Mouse (Mus musculus): Measurements from ENCODE around the gene Lst1.

Lst1 gene

DNA sequence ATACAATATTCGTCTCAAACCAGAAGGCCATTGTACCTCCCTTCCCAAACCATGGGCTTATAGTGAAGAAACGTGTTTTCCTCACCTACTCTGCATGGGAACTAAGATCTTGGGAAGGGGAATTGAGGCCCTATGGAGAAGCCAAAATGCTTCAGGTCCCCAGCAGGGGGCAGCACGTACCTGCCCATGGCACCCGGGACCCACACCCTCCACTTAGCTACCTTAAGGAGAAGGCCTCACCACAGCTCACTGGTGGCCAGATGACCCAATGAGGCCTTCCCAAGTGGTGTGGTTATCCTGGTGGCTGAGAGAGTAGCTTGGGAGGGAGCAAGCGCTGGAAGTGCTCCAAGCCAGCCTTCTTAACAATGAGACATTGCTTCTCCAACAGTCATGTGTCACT is 9.7 kb downstream of the Lst1 start:
- no peak for DNase-seq

DNA sequence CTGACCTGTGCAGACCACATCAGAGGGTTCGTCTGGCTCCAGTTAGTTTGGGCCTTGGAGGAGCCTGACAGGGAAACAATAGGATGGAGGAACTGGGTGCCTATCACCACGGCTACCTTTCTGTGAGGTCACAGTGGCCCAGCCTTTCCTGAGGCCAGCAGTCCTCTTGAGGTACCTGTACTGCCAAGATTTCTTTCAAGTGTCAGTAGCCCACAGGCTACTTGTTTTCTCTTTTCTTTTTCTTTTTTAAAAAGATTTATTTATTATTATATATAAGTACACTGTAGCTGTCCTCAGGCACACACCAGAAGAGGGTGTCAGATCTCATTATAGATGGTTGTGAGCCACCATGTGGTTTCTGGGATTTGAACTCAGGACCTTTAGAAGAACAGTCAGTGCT is 12.3 kb downstream of the Lst1 start, which contains the start of gene Aif1:
Gene Aif1 (minus strand): TSS at position 101 of the 400 bp plus-strand sequence.
- DNase-seq, result no peak

DNA sequence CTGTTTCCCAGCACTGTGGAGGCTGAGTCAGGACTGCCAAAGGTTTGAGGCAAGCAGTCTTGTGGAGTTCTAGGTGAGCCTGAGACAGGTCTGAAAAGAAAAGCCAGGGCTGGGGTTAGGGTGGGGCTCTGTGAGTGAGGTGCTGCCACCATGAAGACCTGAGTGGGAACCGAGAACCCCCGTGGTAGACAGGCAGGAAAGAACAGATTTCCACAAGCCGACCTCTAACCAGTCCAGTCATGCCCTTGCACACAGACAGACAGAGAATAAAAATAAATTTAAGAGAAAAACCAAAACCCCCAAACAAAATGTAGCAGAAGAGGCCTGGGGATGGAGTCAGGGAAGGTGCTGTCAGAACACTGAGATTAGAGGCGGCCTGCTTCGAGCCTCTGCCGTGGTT is 12.9 kb downstream of the Lst1 start:
- DNase-seq, result no peak

DNA sequence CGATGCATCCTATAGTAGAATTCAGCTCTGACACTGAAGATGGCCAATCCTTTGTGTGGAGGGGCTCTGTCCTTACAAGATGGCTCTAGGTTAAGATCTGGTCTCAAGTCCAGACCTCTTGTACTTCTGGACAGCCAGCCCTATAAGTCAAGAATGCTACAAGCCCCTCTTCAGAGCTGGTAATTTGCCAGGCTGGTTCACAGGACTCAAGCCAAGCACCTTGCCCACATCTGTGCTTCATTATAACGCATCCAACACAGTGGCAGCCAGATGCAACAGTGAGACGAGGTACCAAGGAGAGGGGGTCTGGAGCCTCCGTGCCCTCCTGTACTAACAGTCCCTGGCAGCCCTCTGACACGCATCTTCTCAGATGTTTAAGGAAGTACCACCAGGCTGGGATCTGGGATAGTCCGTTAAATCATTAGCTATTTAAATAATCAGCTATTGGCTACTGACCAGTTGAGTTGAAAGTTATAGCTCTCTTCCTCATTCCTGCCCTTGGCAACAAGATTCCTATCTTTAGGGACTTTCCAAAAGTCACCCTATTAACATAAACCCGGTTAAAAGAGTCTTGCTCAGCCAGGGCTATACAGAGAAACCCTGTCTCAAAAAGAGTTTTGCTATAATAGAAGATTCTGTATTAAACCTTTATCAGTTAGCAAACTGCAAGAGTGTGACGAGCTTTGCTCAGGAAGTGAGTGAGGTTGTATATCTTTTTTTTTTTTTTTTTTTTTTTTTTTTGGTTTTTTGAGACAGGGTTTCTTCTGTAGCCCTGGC is 13.8 kb downstream of the Lst1 start:
- DNase-seq, result no peak

DNA sequence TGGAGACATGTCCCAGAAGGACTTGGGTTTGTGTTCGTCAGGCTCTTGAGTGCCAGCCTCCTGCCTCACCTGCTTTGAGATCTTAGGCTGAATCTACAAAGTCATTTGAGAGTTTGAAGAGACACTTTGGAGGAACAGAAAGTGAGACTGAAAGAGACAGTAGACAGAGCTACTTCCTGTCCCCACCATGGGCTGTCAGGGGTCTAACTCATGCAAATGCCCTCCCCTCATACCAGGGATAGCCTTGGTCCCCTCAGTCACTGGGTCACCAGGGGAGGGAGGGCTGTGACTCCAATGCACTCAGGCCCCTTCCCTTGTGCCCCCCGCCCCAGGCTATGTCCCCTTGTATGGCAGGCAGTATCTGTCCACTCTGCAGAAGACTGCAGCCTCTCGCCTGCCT is 14.9 kb downstream of the Lst1 start:
- DNase-seq, result no peak

DNA sequence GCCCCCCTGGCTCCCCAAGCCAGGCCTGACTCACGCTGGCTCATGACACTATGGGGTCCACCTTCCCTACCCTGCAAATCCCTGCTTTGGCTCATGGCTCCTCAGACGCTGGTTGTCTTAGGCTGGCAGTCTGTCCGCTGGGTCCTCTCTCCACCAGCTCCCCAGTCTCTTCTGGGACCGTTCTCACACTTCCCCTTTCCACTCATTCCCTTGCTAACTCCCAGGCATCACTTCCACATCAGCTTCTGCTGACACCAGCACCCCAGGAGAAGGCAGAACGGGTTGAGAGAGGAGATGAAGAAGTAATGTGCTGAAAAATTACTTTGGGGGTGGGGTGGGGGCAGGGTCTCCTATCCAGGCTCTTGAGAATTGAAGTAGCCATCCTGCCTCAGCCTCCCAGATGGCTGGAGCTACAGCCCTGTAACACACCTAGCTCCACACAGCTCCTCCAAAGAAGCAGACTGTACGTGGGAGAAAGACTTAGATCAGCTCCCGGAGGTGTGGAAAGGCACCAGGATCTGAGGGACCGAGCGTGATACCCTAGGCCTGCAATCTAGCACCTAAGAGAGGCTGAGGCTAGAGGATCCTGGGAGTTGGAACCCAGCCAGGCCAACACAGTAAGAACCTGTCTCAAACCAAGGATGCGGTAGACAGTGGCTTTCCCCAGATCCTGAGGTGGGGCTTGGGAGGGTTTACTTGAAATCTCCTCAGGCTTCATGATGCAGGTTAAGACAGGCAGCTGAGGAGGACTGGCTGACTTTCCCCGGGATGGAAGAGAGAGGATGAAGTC is 15.6 kb downstream of the Lst1 start:
- no peak for DNase-seq

DNA sequence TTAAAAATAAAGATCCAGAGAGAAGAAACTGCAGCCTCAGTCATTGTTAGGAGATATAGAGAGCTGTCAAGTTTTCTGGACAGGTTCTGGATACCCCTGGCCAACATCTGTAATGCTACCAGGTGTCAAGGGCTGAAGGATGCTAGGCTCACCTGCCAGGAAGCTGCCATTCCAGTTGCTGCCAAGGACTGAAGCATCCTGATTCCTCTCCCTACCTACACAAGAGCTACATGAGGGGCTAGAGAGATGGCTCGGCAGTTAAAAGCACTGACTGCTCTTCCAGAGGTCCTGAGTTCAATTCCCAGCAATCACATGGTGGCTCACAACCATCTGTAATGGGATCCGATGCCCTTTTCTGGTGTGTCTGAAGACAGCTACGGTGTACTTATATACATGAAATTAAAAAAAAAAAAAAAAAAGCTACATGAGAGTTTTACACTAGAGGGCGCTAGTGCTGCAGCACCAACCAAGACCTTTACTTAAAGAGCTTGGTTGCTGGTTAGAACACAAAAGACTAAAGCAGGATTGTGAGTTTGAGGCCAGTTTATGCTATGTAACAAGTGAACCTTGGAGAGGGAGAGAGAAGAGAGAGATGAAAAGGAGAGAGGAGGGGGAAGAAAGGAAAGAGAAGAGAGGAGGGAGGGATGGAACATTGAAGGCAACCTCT is 19.6 kb downstream of the Lst1 start:
- peak; percentile 71 for DNase-seq

DNA sequence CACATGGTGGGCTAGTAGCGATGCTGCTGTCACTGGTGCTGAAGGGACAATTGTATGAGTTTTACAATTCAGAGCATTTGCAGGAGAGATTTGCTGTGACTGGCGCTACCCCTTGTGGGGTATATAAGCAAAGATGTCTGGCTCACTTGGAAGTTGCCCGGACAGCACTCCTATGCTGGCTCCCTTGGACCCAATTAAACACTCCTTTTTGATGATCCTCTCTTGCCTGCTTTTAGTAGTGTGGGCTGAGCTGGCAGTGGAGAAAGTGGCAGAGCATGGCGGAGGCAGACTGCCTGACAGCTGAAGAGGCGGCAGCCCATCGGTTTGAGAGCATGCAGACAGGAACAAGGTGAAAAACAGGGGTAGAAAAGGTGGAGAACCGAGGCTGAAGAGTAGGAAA is 20.4 kb downstream of the Lst1 start:
- peak; percentile 46 for DNase-seq

DNA sequence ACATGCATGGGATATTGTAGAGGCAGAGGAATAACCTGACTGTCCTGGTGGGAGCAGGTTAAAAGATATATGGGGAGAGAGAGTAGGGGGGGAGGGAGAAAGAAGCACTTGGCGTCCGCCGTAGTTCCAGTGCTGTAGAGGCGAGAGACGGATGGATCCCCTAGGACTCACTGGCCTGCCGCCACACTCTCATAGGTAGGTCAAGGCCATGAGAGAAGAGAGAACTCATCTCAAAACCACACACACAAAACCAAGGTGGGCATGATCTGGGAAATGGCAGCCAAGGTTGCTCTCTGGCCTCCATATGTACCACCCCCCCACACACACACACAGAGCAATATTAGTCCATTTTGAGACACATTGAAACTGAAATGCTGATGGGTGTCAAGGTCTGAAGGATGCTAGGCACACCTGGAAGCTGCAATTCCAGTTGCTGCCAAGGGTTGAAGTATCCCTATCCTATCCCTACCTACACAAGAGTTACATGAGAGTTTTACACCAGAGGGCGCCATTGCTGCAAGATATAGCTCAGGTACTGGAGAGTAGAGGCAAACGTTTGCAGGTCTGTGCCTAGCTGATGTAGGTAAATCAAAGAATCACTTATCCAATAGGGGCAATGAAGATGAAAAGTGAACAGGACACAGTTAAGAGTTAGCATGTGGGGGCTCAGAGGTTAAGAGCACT is 21.7 kb downstream of the Lst1 start:
- DNase-seq, result peak; percentile 88

DNA sequence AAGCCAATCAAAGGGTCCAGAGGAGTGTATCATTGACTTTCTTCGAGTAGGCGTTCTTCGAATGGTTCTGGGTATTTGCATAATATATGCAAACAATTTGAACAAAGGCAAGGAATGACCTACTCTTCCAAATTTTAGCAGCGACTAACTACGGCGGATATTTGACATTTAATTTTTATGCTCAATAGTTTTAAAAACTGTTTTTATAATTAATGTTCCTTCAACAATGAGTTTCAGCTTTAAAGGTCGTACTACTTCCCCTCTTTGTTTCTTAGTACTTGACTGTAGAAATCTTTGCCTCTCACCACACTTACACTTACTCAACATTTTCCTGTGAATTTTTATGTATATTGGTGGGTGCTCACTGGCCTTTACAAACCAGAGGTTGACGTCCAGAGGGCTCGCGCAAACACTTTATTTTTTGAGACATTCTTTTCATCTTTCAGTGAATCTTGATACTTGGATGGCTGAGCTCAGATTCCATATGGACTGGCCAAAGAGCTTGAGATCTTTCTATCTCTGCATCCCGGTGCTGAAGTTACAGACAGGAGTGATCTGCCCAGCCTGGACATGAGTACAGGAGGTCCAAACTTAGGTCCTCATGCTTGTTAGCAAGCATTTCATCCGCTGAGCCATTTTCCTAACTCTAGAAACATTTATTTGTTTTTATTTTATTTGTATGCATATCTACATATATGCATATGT is 22.6 kb downstream of the Lst1 start:
- peak; percentile 68 for DNase-seq

DNA sequence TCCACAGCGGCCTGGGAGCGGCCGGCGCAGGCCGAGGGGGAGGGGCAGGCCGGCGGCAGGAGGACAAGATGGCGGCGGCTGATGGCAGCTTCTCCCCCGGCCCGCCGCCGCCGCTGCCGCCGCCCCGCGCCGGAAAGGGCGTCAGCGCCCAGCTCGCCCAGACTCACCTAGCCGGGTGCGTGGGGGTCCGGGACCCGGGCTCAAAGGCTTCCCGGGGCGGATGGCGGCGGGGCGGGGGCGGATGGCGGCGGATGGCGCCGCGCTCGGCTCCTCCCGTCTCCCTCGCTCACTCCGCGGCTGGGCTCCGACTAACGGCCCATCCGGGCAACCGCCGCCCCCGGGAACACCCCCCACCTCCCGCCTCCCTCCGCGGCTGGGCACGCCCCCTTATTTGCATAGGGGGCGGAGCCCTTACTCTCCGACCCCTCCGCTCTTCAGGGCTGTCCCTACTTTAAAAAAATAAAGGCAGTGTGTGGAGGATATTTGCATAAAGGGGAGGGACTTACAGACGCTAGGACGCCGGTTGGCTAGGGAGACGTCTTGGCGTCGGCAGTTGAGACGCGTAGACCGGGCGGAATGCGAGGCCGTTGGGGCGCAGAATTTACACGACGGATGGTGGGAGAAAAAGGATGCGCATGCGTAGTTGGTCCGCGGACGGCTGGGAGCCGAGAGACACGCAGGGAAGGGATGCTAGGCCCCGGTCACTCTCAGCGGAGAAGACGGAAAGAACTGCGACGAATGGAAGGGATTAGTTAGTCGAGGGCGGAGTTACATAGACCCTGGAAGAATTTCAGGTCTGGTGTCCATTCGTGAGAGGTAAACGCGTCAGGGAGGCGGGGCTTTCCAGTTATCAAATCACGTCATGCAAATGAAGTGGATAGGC is 23.4 kb downstream of the Lst1 start, which contains the start of gene Prrc2a:
Gene Prrc2a (minus strand): TSS at position 330 of the 883 bp plus-strand sequence.
- peak; percentile 100 for DNase-seq

DNA sequence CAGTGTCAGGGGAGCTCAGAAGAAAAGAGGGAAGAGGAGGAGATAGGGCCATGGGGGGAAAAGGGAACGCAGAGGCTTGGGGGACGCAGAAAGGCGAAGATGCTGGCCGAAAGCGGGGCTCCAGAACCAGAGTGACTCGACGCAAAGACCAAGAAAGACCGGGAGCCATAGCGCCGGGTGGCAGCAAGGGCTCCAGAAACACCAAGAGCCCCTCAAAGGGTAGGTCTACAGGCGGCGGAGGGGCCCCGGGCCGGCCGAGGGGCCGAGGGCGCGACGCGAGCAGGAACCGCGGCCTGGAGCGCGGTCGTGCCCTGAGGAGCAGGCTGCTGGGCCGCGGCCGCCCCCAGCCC is 24.0 kb downstream of the Lst1 start:
- no peak for DNase-seq

DNA sequence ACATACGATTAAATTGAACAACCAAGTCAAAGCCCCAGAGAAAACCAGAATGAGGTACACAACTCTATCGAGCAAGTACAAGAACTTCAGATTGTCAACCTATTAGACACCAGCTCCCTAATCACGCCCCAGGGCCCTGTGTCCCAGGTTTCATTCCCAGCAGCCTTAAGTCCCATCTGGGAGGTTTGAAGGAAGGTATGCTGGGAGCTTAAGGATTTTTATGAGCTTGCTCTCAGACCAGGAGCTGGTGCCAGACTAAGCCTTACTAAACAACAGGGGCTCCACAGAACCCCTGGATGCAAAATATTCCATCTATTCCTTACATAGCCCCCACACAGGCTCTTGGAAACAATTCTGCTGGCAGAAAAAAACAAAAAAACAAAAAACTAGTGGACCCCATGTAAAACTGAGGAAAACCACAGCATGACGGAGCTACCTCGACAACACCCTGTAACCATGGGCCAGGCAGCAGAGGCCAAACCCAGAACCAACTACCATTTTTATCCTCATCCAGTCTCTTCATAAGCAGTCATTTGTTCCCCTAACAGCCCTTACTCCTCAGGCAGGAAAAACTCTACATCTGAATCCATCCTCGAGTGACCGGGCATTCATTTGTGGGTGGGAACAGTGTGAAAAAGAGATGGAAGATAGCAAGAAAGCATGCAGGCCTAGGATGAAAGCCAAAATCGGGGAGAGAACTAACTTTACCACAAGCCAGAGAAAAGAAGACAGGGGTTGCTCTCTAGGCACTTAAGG is 24.7 kb downstream of the Lst1 start:
- DNase-seq, result peak; percentile 65

DNA sequence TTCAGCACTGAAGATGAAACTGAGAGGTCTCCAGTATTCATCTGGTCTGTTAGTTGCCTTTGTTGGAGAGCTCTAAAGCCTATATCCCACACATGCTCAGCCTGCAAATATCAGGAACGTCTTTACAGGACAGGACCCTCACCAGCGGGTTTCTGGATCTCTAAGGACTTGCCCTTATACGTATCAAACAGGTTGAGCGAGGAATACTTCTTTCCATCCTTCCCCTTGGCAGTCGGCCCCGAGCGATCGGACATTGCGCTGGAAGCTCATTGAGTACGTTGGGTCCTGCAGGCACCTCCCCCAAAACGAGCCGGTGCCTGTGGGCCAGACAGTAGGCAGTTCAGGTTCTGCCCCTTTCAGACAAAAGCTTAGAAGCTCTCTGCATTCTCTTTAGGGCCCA is 25.5 kb downstream of the Lst1 start:
- DNase-seq, result peak; percentile 63

DNA sequence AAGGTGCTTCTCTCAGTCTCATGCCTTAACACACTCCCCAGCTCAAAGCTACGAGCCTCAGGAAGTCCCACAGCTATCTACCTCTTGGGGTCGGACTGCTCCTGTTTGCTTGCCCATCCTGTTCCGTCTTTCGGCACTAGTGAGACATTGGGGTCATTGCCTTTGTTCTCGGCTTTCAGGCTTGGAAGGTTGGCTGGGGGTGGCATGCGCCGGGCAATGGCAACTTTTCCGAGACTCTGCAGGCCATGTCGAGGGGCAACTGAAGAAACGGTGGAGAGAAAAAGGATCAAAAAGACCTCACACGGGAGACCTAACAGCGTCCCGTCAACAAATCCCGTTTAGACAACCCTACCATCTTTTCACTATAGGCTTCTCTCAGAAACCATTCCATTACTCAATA is 26.1 kb downstream of the Lst1 start:
- no peak for DNase-seq

DNA sequence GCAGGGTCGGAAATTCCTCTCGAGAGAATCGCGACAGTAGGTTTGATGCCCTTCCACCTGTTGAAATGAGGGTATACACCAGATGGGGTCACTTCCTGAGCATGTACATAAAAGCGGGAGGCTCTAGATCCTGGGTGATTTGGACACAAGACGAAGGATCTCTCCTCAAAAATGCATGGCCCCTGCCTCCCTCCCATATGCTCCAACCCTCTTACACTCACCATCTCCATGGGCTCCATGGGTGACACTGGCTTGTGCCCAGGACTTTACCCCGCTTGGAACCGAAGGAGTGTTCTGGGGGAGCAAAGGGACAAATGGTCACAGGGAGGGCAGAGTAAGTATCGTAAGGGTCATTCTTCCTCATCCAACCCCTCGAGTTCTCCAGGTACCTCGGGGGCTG is 26.8 kb downstream of the Lst1 start:
- no peak for DNase-seq

DNA sequence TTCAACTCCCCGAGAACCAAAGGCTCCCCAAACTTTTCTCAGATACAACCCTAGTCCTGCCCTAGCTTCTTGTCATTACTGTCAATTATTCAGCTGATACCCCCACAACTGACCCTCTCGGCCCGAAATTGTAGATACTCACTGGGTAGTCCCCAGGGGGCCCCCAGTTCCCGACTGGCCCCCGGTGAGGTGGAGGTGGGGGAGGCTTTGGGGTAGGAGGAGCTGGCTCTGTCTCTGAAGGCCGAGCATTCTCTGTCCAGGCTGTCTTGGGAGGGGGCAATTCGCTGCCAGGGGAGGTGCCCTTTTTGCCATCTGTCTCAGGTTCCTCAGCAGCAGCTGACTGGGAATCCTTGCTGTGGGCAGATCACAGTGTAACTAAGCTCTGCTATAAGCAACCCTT is 28.6 kb downstream of the Lst1 start:
- DNase-seq, result peak; percentile 37

DNA sequence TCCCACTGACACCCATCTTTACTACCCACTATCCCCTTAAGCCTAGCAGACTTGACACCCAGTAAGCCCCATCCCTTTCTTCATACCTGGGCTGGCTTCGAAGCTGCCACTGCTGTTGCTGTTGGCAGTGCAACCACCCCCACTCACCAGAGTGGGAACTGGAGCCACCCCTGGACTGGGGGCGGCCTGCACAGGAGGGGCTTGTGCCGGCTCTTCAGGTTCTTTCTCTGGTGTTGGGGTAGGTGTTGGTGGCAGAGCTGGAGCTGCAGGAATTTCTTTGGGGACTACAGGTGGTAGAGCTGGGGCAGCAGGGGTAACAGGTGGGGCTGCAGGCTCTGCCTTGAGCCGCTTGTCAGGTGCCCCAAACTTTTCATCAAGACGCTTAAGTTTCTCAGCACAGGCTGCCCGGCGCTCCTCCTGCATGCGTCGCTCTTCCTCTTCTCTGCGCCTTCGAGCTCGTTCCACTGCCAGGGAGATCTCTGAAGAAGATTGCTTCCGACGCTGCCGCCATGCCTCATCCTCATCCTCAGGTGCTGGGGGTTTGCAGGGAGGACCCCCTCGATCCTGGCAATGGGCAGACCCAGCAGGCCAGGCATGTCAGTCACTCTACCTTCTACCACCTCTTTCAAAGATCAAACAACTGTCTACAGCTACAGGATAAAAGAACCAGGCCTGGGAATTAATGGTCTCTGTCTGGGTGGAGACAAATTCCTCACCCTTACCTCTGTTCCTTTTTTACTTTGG is 29.2 kb downstream of the Lst1 start:
- peak; percentile 13 for DNase-seq

DNA sequence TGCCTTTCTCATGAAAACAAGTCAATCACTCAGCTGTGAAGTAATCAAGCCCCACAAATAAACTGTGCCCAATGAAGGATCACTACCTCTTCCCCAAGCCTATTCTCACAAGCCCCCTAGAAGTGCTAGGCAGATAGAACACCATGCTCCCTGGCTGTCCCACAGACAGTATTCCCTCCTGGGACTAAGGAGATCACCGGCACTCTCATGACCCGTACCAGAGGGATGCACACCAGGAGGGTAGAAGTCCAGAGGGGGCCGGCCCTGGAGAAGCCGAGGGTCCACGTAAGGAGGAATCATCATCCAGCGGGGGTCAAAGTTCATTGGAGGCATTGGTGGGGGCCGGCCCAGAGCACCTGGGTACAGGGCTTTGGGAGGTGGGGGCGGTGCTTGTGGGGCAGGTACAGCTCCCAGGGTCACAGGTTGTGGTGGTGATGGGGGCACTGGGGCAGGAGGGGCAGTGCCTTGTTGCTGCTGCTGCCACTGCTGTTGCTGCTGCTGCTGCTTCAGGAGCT is 30.5 kb downstream of the Lst1 start:
- peak; percentile 26 for DNase-seq

DNA sequence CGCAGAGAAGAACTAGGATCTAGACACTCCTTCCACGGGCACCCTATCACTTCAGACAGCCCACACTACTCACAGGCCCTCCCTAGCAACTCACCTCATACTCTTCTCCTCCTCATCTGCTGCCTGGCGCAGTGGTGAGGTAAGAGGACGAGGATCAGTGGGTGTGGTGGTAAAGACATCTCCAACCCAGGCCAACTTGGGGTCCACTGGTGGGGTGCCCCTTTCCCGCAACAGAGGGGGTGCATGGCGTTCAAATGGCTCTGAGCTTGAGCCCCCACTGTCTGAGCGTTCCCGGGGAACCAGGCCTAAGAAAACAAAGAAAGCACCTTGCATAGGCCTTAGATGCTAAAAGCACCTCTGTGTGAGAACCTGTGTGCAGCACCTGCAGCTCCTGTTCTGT is 31.0 kb downstream of the Lst1 start:
- no peak for DNase-seq
